Mouse (Mus musculus): Measurements from ENCODE around the gene Kcnip2. TPM values are rescaled to one million over a fixed set of nuclear protein-coding genes. Genes with fewer than 3 reads are reported as not detected.

The Kcnip2 gene
- polyA plus RNA-seq, 1 experiment from 2014 or later, result 20.4 TPM

DNA sequence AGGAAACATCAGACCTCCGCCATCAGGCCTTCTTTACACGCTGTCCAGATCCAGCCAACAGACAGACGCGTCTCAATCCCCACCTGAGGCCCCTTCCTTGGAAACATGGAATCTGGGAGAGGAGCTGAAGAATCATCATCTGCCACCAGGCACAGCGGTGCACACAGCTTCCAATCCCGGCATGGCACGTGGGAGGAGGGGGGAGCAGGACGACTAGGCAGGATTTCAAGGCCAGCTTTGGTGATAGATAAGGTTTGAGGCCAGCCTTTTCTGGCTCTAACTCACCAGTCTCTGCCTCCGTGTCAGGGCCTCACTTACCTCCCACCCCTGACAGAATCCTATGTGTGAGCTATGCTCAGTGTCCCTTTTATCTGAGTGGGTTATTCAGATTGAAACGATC lies 19.6 kb upstream of the Kcnip2 start:
- WGBS, result 82% methylated on average over 10 of the region's 10 CpGs
- no peak for ATAC-seq (ENCODE audit: low read depth)
- no peak overlapping the region for H3K27ac ChIP-seq (ENCODE audit: low read depth, low read length)

DNA sequence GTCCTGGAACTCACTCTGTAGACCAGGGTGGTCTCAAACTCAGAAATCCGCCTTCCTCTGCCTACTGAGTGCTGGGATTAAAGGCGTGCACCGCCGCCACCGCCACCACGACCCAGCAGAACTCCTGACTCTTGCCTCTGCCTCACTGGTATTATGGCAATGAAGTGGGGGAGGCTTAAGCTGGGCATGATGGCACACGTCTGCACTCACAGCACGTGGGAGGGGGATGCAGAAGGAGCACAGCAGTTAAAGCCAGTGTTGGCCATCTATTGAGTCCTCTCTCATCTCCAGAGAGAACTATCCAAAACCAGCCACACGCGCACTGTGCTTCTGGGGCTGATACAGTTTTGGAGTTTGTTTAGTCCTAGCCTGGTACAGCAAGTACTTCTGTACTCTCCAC lies 17.8 kb upstream of the Kcnip2 start:
- H3K9ac ChIP-seq (replicated peaks; ENCODE audit: low read depth, low read length), result no peak overlapping the region
- no peak overlapping the region for H3K4me2 ChIP-seq (ENCODE audit: low read depth, low read length)
- H3K9me3 ChIP-seq (ENCODE audit: control insufficient read depth, low read length), result no peaks in the 10 kb centered on the region
- no peaks in the 10 kb centered on the region for H3K36me3 ChIP-seq (ENCODE audit: control insufficient read depth, insufficient read depth, low read length)
- no peak overlapping the region for H3K4me3 ChIP-seq (ENCODE audit: low read depth, low read length)
- ATAC-seq (ENCODE audit: low read depth), result no peak
- no peaks in the 10 kb centered on the region for H3K27me3 ChIP-seq (ENCODE audit: control insufficient read depth, insufficient read depth, low read length)
- no peak overlapping the region for H3K27ac ChIP-seq (ENCODE audit: low read depth, low read length)
- 87% methylated on average over 10 of the region's 10 CpGs for WGBS
- no peaks in the 10 kb centered on the region; the same call in 1 of the 2 replicates for H3K4me1 ChIP-seq (ENCODE audit: control insufficient read depth, insufficient read depth, low read length)

More for the DNA sequence above, 19.6 kb upstream of the Kcnip2 start:
- Histone ChIP-seq H3K9me3 (ENCODE audit: control insufficient read depth, low read length) (no peaks in the 10 kb centered on the region), H3K9ac (replicated peaks; ENCODE audit: low read depth, low read length) (no peak overlapping the region), H3K4me3 (ENCODE audit: low read depth, low read length) (no peak overlapping the region), H3K4me2 (ENCODE audit: low read depth, low read length) (no peak overlapping the region), H3K27me3 (ENCODE audit: control insufficient read depth, insufficient read depth, low read length) (no peaks in the 10 kb centered on the region), H3K4me1 (ENCODE audit: control insufficient read depth, insufficient read depth, low read length) (no peaks in the 10 kb centered on the region; the same call in 1 of the 2 replicates), H3K36me3 (ENCODE audit: control insufficient read depth, insufficient read depth, low read length) (no peaks in the 10 kb centered on the region)

- ATAC-seq (ENCODE audit: low read depth), result no peak
- no peak overlapping the region for H3K27ac ChIP-seq (ENCODE audit: low read depth, low read length)
- no peak overlapping the region for H3K4me3 ChIP-seq (ENCODE audit: low read depth, low read length)
- H3K27me3 ChIP-seq (ENCODE audit: control insufficient read depth, insufficient read depth, low read length), result no peaks in the 10 kb centered on the region
- WGBS, result 58% methylated on average over 2 of the region's 2 CpGs
- H3K9ac ChIP-seq (replicated peaks; ENCODE audit: low read depth, low read length), result no peak overlapping the region
- no peaks in the 10 kb centered on the region for H3K4me1 ChIP-seq (ENCODE audit: control insufficient read depth, insufficient read depth, low read length)
- no peaks in the 10 kb centered on the region for H3K9me3 ChIP-seq (ENCODE audit: control insufficient read depth, low read length)
- no peak overlapping the region for H3K4me2 ChIP-seq (ENCODE audit: low read depth, low read length)
- no peaks in the 10 kb centered on the region for H3K36me3 ChIP-seq (ENCODE audit: control insufficient read depth, insufficient read depth, low read length)
Measured at GRCm38 (mm10) chr19:45830679-45831078, 14.8 kb upstream of the Kcnip2 start.

DNA sequence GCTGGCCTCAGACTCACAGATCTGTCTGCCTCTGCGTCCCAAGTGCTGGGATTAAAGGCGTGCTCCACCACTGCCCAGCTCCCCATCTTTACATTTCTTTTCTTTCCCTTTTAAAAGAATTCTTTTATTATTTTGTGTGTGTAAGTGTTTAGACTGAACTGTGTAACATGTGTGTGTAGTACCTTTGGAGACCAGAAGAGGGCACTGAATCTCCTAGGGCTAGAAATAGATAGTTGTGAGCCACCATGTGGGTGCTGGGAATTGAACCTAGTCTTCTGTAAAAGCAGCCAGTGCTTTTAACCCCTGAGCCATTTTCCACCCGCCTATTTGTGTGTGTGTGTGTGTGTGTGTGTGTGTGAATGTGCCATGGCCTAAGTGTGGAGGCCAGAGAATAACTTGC lies 11.9 kb upstream of the Kcnip2 start:
- ATAC-seq (ENCODE audit: low read depth), result no peak
- H3K27me3 ChIP-seq (ENCODE audit: control insufficient read depth, insufficient read depth, low read length), result no peaks in the 10 kb centered on the region
- H3K4me2 ChIP-seq (ENCODE audit: low read depth, low read length), result no peak overlapping the region
- H3K27ac ChIP-seq (ENCODE audit: low read depth, low read length), result no peak overlapping the region
- no peaks in the 10 kb centered on the region for H3K4me1 ChIP-seq (ENCODE audit: control insufficient read depth, insufficient read depth, low read length)
- no peak overlapping the region for H3K9ac ChIP-seq (replicated peaks; ENCODE audit: low read depth, low read length)
- no peaks in the 10 kb centered on the region for H3K36me3 ChIP-seq (ENCODE audit: control insufficient read depth, insufficient read depth, low read length)
- H3K4me3 ChIP-seq (ENCODE audit: low read depth, low read length), result no peak overlapping the region
- H3K9me3 ChIP-seq (ENCODE audit: control insufficient read depth, low read length), result no peaks in the 10 kb centered on the region
- 98% methylated on average over 3 of the region's 3 CpGs for WGBS

DNA sequence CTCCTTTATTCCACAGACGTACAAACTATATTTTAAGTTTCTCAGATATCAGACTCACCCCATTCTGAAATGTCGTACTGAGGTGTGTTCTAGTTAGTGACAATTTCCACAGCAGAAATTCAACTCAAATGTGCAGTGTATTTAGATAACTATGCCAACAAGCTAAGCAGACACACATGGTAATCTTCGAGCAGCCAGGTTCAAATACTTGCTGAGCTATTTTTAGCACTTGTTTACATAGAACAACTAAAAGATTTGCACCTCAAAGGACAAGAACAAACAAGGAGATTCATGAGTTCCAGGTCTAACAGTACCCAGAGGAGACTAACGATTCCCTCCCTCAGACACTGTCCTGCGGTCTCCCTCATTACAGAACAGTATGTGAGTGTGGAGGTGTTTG lies 11.3 kb upstream of the Kcnip2 start:
- no peak for ATAC-seq (ENCODE audit: low read depth)
- Histone ChIP-seq H3K9me3 (ENCODE audit: control insufficient read depth, low read length) (no peaks in the 10 kb centered on the region), H3K4me1 (ENCODE audit: control insufficient read depth, insufficient read depth, low read length) (no peaks in the 10 kb centered on the region; the same call in 1 of the 2 replicates), H3K9ac (replicated peaks; ENCODE audit: low read depth, low read length) (no peak overlapping the region), H3K27ac (ENCODE audit: low read depth, low read length) (no peak overlapping the region), H3K4me2 (ENCODE audit: low read depth, low read length) (no peak overlapping the region), H3K27me3 (ENCODE audit: control insufficient read depth, insufficient read depth, low read length) (no peaks in the 10 kb centered on the region), H3K36me3 (ENCODE audit: control insufficient read depth, insufficient read depth, low read length) (no peaks in the 10 kb centered on the region), H3K4me3 (ENCODE audit: low read depth, low read length) (no peak overlapping the region)
- 86% methylated on average over 5 of the region's 5 CpGs for WGBS

DNA sequence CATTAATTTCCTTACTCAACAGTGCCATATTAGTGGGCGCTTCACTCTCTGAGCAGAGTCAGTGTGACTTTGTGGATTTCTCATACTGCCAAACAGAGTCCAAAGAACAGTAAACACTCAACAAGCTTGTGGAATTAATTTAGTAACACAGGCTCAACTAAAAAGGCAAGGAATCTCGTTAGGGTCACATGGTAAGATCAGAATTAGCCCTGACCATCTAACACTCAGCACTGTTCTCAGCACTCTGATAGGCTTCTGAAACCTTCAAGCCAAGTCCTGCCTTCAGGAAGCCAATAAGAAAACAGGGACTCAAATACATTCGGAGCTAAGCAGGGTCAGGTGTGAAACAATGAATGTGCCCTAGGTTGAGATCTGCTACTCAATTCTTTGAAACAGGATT lies 10.3 kb upstream of the Kcnip2 start:
- ATAC-seq (ENCODE audit: low read depth), result no peak
- H3K4me1 ChIP-seq (ENCODE audit: control insufficient read depth, insufficient read depth, low read length), result no peaks in the 10 kb centered on the region; the same call in 1 of the 2 replicates
- 90% methylated on average over 3 of the region's 3 CpGs for WGBS
- no peaks in the 10 kb centered on the region for H3K27me3 ChIP-seq (ENCODE audit: control insufficient read depth, insufficient read depth, low read length)
- no peaks in the 10 kb centered on the region for H3K9me3 ChIP-seq (ENCODE audit: control insufficient read depth, low read length)
- no peak overlapping the region for H3K27ac ChIP-seq (ENCODE audit: low read depth, low read length)
- H3K36me3 ChIP-seq (ENCODE audit: control insufficient read depth, insufficient read depth, low read length), result no peaks in the 10 kb centered on the region
- H3K4me3 ChIP-seq (ENCODE audit: low read depth, low read length), result no peak overlapping the region
- H3K4me2 ChIP-seq (ENCODE audit: low read depth, low read length), result no peak overlapping the region
- no peak overlapping the region for H3K9ac ChIP-seq (replicated peaks; ENCODE audit: low read depth, low read length)

- Histone ChIP-seq H3K9ac (replicated peaks; ENCODE audit: low read depth, low read length) (no peak overlapping the region), H3K36me3 (ENCODE audit: control insufficient read depth, insufficient read depth, low read length) (no peaks in the 10 kb centered on the region), H3K4me3 (ENCODE audit: low read depth, low read length) (no peak overlapping the region), H3K4me1 (ENCODE audit: control insufficient read depth, insufficient read depth, low read length) (no peaks in the 10 kb centered on the region; the same call in 1 of the 2 replicates), H3K4me2 (ENCODE audit: low read depth, low read length) (no peak overlapping the region), H3K27ac (ENCODE audit: low read depth, low read length) (no peak overlapping the region), H3K9me3 (ENCODE audit: control insufficient read depth, low read length) (no peaks in the 10 kb centered on the region), H3K27me3 (ENCODE audit: control insufficient read depth, insufficient read depth, low read length) (no peaks in the 10 kb centered on the region)
- WGBS, result 49% methylated on average over 5 of the region's 5 CpGs
- no peak; the same call in 1 of the 2 replicates for ATAC-seq (ENCODE audit: low read depth)
Measured at GRCm38 (mm10) chr19:45821832-45822231, 6.0 kb upstream of the Kcnip2 start.

- Histone ChIP-seq H3K36me3 (ENCODE audit: control insufficient read depth, insufficient read depth, low read length) (no peaks in the 10 kb centered on the region), H3K4me1 (ENCODE audit: control insufficient read depth, insufficient read depth, low read length) (peaks cover 14% of the 10 kb centered on the region), H3K4me2 (ENCODE audit: low read depth, low read length) (no peak overlapping the region), H3K27me3 (ENCODE audit: control insufficient read depth, insufficient read depth, low read length) (no peaks in the 10 kb centered on the region), H3K9me3 (ENCODE audit: control insufficient read depth, low read length) (no peaks in the 10 kb centered on the region), H3K27ac (ENCODE audit: low read depth, low read length) (no peak overlapping the region), H3K9ac (replicated peaks; ENCODE audit: low read depth, low read length) (no peak overlapping the region), H3K4me3 (ENCODE audit: low read depth, low read length) (no peak overlapping the region)
- ATAC-seq (ENCODE audit: low read depth), result no peak
- 72% methylated on average over 11 of the region's 11 CpGs for WGBS
Measured at GRCm38 (mm10) chr19:45817816-45818490, 2.1 kb upstream of the Kcnip2 start.

DNA sequence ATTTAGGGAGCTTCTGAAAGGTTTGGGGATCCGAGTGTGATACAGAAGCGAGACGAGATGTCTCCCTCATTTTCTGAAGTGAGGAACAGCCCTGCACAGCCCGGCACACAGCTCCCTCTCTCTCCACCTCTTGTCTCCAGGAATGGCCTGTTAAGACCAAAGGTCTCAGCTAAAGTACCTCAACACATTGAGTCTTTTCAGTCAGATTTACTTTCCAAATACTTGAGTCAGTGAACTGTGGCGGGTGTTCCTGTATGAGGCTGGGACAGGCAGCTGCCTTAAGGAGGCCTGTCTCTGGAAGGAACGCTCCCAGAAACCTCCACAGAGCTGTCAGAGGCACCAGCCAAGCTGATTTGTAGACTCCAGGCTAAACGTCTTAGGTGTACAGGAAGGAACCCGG lies 866 bp upstream of the Kcnip2 start:
- no peak overlapping the region for H3K4me3 ChIP-seq (ENCODE audit: low read depth, low read length)
- H3K9ac ChIP-seq (replicated peaks; ENCODE audit: low read depth, low read length), result no peak overlapping the region
- no peaks in the 10 kb centered on the region for H3K36me3 ChIP-seq (ENCODE audit: control insufficient read depth, insufficient read depth, low read length)
- WGBS, result 13% methylated on average over 8 of the region's 8 CpGs
- no peak overlapping the region for H3K27ac ChIP-seq (ENCODE audit: low read depth, low read length)
- peak overlapping the region; percentile 85; the same call in 1 of the 2 replicates for H3K4me2 ChIP-seq (ENCODE audit: low read depth, low read length)
- no peaks in the 10 kb centered on the region for H3K9me3 ChIP-seq (ENCODE audit: control insufficient read depth, low read length)
- H3K27me3 ChIP-seq (ENCODE audit: control insufficient read depth, insufficient read depth, low read length), result no peaks in the 10 kb centered on the region
- ATAC-seq (ENCODE audit: low read depth), result no peak
- peaks cover 24% of the 10 kb centered on the region for H3K4me1 ChIP-seq (ENCODE audit: control insufficient read depth, insufficient read depth, low read length)

Measured in neural tube, embryonic 14.5 days (tissue).